Mouse (Mus musculus): ENCODE data around the gene Olfr330. TPM values are rescaled to one million over a fixed set of nuclear protein-coding genes. Genes with fewer than 3 reads are reported as not detected.

The Olfr330 gene
- polyA plus RNA-seq, 1 experiment from 2014 or later: not detected

Other genes with a start within 250 kb of the Olfr330 start
- gene Zfp692, start 227.8 kb downstream of the Olfr330 start, polyA plus RNA-seq (2015; fragmentation: Nextera tagmentation; extraction: Ambion mirVana): 25.6 and 26.9 TPM in 2 replicates
- gene Zfp672, start 204.5 kb downstream of the Olfr330 start, polyA plus RNA-seq (2015; fragmentation: Nextera tagmentation; extraction: Ambion mirVana): 35.5 and 39.5 TPM in 2 replicates
- 46.2 and 47.4 TPM in 2 replicates for gene Sh3bp5l, start 204.1 kb downstream of the Olfr330 start, polyA plus RNA-seq (2015; fragmentation: Nextera tagmentation; extraction: Ambion mirVana)
- gene Lypd8, start 155.8 kb downstream of the Olfr330 start, polyA plus RNA-seq (2015; fragmentation: Nextera tagmentation; extraction: Ambion mirVana): not detected in 2 replicates
- not detected in 2 replicates for gene 1810065E05Rik, start 113.7 kb downstream of the Olfr330 start, polyA plus RNA-seq (2015; fragmentation: Nextera tagmentation; extraction: Ambion mirVana)
- gene Gm12253, start 102.3 kb downstream of the Olfr330 start, polyA plus RNA-seq (2015; fragmentation: Nextera tagmentation; extraction: Ambion mirVana): not detected in 2 replicates
- not detected in 2 replicates for gene Lypd9, start 81.9 kb downstream of the Olfr330 start, polyA plus RNA-seq (2015; fragmentation: Nextera tagmentation; extraction: Ambion mirVana)
- gene Olfr30, start 72.6 kb downstream of the Olfr330 start, polyA plus RNA-seq (2015; fragmentation: Nextera tagmentation; extraction: Ambion mirVana): not detected in 2 replicates
- not detected in 2 replicates for gene Olfr332, start 42.3 kb downstream of the Olfr330 start, polyA plus RNA-seq (2015; fragmentation: Nextera tagmentation; extraction: Ambion mirVana)
- gene Olfr331, start 32.3 kb downstream of the Olfr330 start, polyA plus RNA-seq (2015; fragmentation: Nextera tagmentation; extraction: Ambion mirVana): not detected in 2 replicates
- gene Olfr329-ps, start 11.6 kb upstream of the Olfr330 start, polyA plus RNA-seq (2015; fragmentation: Nextera tagmentation; extraction: Ambion mirVana): not detected in 2 replicates
- not detected in 2 replicates for gene Olfr328, start 20.8 kb upstream of the Olfr330 start, polyA plus RNA-seq (2015; fragmentation: Nextera tagmentation; extraction: Ambion mirVana)
- 0.14 TPM in 1 of 2 replicates, not detected in the other for gene Olfr224, start 35.7 kb upstream of the Olfr330 start, polyA plus RNA-seq (2015; fragmentation: Nextera tagmentation; extraction: Ambion mirVana)
- not detected in 2 replicates for gene Olfr325, start 42.9 kb upstream of the Olfr330 start, polyA plus RNA-seq (2015; fragmentation: Nextera tagmentation; extraction: Ambion mirVana)
- 0.08 TPM in 1 of 2 replicates, not detected in the other for gene Olfr324, start 60.3 kb upstream of the Olfr330 start, polyA plus RNA-seq (2015; fragmentation: Nextera tagmentation; extraction: Ambion mirVana)
- gene 2210407C18Rik, start 81.2 kb upstream of the Olfr330 start, polyA plus RNA-seq (2015; fragmentation: Nextera tagmentation; extraction: Ambion mirVana): not detected in 2 replicates
- gene Olfr323, start 95.7 kb upstream of the Olfr330 start, polyA plus RNA-seq (2015; fragmentation: Nextera tagmentation; extraction: Ambion mirVana): not detected in 2 replicates
- 0.11 and 0.22 TPM in 2 replicates for gene Trim58, start 105.6 kb upstream of the Olfr330 start, polyA plus RNA-seq (2015; fragmentation: Nextera tagmentation; extraction: Ambion mirVana)
- gene Olfr322, start 123.9 kb upstream of the Olfr330 start, polyA plus RNA-seq (2015; fragmentation: Nextera tagmentation; extraction: Ambion mirVana): 0.07 TPM in 1 of 2 replicates, not detected in the other
- gene Olfr320, start 146.3 kb upstream of the Olfr330 start, polyA plus RNA-seq (2015; fragmentation: Nextera tagmentation; extraction: Ambion mirVana): not detected in 2 replicates
- gene Olfr319, start 164.3 kb upstream of the Olfr330 start, polyA plus RNA-seq (2015; fragmentation: Nextera tagmentation; extraction: Ambion mirVana): not detected in 2 replicates
- not detected in 2 replicates for gene Olfr318, start 189.2 kb upstream of the Olfr330 start, polyA plus RNA-seq (2015; fragmentation: Nextera tagmentation; extraction: Ambion mirVana)
- gene Olfr317, start 204.4 kb upstream of the Olfr330 start, polyA plus RNA-seq (2015; fragmentation: Nextera tagmentation; extraction: Ambion mirVana): 0.14 and 0.20 TPM in 2 replicates
- not detected in 2 replicates for gene Olfr316, start 217.9 kb upstream of the Olfr330 start, polyA plus RNA-seq (2015; fragmentation: Nextera tagmentation; extraction: Ambion mirVana)
- gene Olfr315, start 238.4 kb upstream of the Olfr330 start, polyA plus RNA-seq (2015; fragmentation: Nextera tagmentation; extraction: Ambion mirVana): not detected in 2 replicates
- gene Olfr314, start 248.1 kb upstream of the Olfr330 start, polyA plus RNA-seq (2015; fragmentation: Nextera tagmentation; extraction: Ambion mirVana): not detected in 2 replicates